Mouse (Mus musculus) adrenal gland, adult 2 months (tissue): ENCODE results near the gene Gpr183. TPM values are rescaled to one million over a fixed set of nuclear protein-coding genes. Genes with fewer than 3 reads are reported as not detected.

Experiments used
- DNase-seq: peaks from one replicate; pipeline ENCODE4 v3.0.0; 2021
- polyA plus RNA-seq: library from polyadenylated mRNA; depleted of rRNA; stranded (reverse); fragments of >200 nt; gene quantifications from 2 replicates; pipeline ENCODE4 v1.2.3, GENCODE M21; 2012
- total RNA-seq, 2 experiments: library from RNA; stranded (reverse); gene quantifications; 2 replicates each; pipeline ENCODE4 v1.2.3; 2021

Gene Gpr183
- total and polyA plus RNA-seq, 3 experiments = 0.35 to 1.5 (median 0.62) TPM

DNA sequence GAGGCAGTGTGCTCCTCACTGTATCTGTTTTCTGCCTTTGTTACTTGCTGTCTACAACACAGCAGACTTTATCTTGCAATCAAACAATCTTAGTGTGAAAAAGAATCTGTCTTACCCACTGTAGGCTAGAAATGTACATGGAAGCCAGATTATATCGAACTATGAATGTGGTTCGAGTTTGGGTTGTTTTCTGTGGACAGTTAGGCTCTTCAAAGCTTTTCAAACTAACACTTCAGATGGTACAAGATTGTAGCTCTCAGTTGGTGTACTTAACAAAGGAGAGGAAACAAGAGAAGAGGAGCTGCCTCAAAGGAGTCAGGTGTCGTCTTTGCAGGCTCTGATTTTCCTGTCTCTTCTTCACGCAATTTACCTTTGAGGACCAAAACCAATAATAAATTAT lies 22.7 kb upstream of the Gpr183 start:
- no peak for DNase-seq

DNA sequence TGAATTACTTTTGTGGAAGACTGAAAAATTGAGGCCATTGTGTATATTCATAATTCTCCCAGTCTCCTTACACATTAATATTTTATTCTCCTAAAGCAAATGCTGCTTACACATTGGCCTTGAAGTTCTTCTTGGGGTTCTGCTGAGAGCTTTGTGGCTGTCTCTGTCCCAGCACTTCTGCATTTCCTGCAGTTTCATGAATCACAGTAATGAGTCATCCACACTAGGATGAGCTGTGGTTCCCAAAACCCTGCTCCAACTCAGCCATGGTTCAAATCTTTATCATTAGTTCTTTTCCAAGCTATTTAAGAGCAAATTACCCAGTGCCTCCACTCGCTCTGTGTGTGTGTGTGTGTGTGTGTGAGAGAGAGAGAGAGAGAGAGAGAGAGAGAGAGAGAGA lies 22.3 kb upstream of the Gpr183 start:
- peak; percentile 29 for DNase-seq

DNA sequence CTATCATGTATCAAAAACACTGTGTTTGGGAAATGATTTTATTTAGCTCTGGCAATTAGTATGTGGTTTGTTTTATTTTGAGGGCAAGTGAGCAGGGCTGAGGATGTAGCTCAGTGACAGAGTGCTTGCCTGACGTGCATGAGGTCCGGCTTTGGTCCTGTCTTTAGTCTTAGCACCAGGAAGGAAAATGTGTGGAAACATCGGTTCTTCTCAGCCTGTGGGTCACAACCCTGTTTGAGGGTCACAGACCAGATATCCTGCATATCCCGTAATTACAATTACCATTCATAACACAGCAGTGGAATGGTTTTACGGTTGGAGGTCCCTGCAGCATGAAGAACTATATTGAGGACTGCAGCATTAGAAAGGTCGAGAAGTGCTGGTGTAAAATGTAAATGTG lies 21.0 kb upstream of the Gpr183 start:
- no peak for DNase-seq

DNA sequence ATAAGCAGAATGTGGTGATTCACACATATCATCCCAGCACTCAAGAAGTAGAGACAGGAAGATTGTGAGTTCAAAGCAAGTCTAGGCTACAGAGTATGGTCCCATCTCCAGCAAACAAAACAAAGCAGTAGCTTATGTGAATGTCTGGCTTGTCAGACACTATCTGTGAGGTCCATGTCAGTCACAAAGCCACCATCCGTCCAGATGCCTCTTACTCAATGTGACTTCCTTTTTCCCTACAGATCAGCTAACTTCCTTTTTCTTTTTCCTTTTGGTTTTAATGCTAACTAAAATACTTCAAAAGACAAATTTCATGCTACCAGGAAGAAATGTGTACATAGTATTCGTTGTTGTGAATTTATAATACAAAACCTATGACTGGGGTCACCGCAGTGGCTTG lies 20.5 kb upstream of the Gpr183 start:
- DNase-seq = no peak

DNA sequence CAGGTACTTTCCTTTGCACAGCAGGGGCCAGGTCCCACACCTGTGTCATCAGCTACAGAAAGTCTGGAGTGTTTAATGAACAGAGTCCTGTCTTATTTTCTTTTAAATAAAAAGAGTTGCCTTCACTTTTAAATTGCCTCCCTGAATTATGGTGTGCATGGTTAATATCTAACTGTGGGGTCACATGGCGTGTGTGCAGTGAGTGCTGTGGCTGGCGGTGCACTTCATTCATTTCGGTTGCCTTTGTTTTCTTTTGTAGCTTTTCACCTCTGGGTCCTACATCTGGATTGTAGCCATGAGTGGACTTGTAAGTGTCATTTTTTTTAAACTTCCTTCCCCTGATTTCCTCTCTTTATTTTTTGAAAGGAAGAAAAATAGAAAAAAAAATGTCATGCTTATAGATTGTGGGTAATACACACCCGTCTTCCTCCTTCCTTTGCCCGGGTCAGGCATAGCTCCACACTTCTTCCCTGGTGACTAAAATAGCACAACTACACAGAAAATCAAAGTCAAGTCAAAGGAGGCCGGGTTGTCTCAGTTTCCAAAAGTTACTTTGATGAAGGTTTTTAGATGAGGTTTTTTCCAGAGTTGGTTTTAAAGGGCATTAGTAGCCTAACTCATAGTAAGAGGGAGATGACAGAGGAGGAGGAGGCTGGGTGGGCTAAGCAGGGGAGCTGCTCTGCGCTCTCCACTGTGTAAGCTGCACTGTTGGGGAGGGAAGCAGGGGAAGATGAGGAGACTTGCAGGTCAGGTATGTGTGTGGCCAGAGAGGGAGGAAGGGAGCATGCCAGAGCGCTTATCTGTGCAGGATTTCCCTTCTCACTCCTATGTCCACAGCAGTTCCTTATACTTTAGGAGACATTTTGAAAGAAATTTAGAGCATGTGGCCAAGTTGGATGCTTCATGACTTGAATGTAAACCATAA lies 18.3 kb upstream of the Gpr183 start:
- no peak for DNase-seq

DNA sequence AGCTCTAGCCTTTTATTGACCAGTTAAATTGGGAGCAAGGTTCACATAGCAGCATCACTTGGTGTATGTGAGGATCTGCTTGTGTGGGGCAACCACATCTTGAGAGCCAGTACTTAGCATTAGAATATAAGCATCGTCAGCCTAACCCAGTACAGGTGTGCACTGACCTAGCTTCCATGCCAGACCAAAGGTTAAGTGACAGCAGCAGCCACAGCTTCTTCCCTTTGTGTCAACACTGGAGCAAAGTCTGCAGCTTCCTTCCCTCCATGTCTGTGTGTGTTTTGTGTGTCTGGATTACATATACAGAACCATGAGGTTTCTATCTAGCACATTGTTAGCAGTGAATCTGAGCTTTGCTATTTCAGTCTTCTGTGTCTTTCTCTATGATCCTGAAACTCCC lies 16.5 kb upstream of the Gpr183 start:
- no peak for DNase-seq

DNA sequence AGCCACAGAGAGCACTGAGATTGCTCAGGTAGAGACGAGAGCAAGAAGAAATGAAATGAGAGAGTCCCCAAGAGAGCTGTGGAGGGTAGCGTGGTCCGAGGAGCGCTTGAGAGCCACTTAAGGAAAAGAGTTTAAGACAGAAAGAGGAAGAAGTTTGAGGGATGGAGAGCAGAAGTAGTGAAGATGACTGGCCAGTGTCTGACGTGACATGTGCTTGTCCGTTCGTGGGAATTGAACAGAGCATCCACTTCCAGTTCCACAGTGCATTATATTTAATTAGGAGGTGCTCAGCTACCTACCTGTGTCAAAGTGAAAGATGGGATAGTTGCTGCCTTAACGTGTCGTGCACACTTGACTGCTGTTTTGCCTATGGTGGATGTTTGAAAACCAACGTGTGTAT lies 8.1 kb upstream of the Gpr183 start:
- no peak for DNase-seq

DNA sequence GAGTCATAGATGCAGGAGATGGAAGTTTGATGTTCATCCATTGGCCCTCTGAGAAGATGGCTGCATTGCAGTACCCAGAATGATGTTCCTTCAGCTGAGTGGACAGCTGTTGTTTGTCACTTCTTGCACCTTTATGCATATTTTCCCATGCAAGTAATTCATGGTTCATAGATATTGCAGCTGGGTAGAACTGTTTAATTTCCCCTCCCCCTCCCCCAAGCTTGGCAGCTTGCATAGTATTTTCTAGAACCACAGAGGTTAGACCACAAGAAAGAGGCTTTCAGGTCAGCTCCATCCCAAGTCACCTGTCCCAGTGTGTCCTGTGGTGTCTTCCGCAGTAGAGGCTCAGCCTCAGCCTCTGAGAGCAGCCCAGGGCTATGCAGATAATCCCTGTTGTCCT lies 5.4 kb upstream of the Gpr183 start:
- no peak for DNase-seq

DNA sequence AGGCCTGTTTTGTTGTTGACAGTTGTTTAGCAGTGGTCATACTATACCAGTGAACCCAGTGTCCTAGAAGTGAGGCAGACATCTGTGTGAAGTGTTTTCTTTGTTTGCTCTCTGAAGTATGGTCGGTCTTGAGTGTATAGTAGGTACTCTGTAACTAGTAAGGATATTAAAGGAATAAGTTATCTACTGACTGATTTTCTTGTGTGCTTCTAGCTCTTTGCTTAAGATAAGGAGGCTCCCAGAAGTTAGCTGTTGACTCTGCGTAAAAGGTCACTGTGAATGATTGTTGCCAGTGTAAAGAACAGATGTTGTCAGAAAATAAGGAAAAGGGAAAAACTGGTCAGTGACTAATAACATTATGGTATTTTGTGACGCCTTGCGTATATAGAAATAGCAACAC lies 2.1 kb upstream of the Gpr183 start:
- DNase-seq = no peak

DNA sequence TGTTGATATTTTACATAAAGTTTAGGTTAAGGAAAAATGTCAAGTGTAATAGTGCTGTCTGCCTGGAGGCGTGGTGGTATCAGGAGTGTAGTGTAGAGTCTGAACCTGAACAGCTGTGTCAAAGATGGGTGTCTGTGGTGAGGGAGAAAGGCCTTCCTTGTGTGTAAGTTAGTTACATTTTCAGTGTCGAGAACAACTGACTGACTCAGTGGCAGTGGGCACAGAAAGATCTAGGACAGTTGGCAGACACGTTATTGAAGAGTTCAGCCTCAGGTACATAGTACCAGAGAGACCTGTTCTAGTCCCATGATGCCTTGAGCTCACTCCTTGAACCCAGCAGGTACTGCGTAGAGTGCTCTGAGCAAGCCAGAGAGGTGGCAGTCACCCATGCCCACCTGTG lies 466 bp upstream of the Gpr183 start:
- DNase-seq = no peak

DNA sequence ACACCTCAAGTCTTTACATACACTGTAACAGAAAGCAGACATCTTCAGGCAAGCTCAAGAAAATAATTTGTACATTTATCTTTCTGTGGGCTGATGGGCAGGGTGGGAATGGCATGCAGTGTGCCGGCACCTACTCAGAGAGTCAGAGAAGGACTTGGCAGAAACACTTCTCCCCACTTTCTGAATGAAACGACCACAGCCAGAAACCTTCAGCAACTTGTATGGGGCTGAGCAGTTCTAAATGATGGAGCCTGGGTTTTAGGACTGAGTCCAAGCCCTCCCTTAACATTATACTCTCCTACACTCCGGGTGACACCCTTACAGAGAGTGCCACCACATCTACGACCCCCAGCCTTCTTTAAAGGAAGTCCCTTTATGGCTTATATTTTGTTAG lies 1.1 kb downstream of the Gpr183 start:
- no peak for DNase-seq

DNA sequence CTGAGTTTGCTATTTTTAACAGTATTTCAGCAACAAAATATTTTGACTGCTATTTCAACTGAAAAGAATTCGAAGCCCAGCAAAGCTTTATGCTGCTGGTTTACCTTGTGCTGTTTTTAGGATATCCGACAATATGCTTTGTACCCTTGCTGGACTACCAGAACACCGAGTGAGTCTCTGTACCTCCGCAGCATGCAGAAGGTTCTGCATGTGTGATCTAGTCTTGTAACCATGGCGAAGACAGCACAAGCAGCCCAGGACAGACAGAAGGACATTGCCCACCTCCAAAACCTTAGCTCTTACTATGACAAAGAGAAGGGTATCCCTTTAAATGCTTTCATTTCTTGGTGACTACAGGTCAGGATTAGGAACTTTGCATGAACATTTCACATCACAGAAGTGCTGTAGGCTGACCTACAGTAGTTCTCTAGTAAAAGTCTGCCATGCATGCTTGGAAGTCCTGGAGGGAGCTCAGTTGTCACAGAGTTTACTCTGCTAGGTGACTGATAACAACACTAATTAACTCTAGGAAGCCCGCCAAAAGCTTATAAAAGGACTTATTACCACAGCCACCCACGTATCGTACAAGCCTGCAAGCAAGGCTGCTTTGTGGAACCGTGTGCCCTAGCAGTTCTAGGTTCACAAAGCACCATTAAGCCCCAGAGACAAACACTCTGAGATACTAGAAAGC lies 1.6 kb downstream of the Gpr183 start:
- DNase-seq = no peak

DNA sequence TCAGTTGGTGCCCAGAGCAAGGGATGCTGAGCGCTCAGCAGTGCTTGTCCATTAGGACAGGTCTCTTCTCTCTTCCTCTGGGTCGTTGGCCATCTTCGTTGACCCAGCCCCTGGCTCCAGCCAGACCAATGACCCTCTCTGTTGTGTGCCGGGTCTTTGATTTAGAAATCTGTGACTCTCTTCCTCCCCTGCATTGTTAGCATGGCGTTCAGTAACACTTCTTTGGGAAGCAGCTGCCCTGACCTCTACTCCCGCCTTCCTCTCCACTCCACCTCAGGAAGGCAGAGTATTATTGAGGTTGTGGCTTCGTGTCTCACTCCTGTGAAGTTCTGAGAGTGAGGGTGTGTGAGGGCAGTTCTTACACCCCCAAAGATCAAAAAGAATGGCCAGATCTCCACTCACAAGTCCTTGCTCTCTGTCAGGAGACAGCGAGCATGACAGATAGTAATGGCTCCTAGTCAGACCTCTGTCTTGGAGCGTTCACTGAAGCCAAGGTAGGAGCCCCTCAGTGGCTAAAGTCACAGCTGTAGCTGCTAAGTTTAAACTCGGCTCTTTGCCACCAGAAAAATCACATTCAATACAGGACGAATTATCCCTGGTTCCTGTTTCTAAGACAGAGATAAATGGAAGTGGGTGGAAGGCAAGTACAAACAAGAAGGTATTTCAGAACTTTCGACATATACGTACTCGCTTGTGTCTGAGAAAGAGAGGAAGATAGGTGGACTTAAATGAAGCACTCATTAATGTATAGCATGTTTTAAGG lies 2.7 kb downstream of the Gpr183 start:
- no peak for DNase-seq

DNA sequence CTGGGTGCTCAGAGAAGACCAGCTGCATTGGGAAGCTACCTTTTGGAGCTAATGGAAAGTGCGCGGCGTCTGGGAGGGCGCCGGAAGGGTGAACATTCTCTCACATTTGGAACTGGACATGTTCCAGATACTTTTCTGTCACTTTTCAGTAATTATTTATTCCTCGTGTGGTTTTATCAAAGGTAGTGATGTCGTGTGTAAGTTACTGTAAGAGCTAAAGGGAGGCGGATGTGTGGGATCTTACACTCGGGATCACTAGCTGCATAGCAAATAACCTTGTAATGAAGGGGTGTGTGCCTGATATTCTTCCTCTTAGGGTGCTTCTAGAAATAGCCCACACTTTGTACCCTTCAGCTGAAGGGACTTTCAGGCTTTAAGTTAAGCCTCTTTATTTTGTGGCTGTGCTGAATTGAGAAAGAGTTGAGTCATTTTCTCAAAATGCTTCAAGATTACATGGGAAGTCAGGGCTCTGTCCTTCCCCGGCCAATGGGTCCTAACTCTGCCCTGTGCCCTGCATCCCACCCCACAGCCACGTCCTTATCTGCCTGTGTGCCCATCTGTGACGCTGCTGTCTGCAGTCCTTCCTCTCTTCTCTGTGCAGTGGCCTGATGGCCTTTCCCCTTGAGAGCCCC lies 3.4 kb downstream of the Gpr183 start:
- no peak for DNase-seq

DNA sequence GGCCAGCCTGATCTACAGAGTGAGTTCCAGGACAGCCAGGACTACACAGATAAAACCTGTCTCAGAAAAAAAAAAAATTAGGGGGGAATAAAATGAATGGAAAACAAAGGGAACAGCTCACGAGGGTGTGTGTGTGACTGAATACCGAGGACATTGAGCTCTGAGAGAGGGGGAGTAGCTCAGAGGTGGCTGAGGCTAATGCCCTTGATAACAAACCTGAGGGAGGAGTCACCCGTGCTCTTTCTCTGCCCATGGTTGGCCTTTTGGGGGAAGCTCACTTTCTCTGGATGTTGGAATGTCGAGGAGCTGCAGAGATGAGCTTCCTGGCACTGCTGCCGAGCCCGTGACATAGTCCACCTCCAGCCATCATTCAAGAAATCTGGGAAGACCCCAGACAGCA lies 4.0 kb downstream of the Gpr183 start:
- no peak for DNase-seq

DNA sequence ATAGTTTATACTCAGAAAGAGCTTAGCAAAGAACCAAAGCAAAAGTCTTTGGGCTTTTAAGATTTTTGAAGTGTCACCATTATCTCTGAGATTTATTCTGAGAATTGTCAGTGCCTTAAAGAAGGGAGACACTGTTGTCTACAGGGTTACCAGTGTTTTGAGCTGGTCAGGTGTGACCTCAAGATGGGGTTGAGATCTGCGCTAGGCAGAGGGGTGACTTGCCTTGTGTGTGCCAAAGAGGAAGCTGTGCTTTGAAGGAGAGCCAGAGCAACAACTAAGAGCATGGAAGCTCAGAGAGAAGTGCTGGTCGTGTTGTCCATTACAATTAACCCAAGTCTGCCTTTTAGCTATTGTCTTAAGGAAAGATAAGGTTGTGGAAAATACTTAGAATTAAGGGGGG lies 4.5 kb downstream of the Gpr183 start:
- DNase-seq = no peak

DNA sequence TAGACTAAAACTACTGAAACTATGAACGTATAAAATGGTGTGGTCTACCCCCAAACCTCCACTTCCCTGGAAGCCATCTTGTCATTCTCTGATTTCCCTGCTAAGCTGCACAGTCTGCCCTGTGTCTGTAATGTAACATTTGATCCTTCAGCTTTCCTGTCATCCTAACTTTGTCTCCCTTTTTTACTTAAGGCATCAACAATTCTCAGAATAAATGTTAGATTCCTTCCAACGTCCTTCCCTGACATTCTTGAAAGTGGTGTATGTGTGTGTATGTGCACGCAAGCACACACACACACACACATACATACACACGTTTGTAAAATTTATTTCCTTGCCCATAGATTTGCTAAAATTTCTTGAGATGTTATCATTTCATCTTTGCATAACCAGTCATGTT lies 5.0 kb downstream of the Gpr183 start:
- DNase-seq = no peak

DNA sequence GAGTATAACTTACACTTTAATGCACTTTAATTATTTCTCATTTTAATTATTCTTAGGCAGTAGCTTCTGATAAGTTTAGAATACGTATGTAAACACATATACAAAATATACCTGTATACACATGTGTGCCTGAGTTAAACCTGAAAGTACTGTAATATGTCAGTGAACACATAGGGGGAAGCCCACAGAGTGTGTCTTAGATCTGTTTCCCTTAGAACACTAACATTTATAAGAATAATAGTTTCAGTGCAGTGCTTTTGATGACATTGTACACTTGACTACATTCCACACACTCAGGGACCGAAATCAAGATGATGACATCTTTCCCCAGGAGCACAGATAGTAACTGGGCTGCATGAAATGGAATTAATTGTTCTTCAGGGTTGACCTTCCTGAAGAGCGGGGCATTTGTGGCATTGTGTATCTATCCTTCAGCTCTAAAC lies 5.4 kb downstream of the Gpr183 start:
- no peak for DNase-seq

DNA sequence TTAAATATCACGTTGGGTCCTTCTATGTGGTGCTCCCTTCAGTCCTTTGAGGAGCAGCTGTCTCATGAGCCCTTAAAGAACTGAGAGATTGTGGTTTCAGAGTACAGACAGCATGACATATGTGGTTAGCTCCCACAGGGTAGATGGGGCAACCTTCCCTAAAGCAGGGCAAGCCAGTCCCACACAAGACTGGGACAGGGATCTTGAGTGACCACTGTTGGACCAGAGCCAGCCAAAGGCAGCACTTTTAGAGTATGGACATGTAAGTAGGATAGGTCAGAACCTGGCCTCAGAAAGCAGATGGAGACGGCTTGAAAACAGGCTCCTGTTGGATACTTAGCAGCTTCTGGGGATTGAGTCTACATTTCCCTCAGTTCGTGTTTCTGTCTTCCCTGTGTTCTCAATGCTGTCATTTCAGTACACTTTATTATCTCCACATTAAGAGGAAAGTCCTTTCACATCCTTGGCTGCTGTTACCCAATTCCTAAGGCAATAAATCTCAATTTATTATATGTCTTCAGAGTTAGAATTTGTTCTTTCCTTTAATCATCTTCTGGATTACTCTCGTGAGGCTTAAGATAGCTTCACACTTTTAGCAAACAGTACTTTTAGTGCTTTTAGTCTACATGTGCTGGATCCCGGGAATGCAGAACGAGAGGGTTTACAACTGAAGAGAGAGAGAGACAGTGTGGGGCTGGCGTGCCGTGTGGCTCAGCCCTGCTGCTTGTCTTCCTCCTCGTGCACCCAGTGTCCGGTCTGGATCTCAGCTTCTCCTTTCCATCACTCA lies 6.1 kb downstream of the Gpr183 start:
- DNase-seq = no peak

DNA sequence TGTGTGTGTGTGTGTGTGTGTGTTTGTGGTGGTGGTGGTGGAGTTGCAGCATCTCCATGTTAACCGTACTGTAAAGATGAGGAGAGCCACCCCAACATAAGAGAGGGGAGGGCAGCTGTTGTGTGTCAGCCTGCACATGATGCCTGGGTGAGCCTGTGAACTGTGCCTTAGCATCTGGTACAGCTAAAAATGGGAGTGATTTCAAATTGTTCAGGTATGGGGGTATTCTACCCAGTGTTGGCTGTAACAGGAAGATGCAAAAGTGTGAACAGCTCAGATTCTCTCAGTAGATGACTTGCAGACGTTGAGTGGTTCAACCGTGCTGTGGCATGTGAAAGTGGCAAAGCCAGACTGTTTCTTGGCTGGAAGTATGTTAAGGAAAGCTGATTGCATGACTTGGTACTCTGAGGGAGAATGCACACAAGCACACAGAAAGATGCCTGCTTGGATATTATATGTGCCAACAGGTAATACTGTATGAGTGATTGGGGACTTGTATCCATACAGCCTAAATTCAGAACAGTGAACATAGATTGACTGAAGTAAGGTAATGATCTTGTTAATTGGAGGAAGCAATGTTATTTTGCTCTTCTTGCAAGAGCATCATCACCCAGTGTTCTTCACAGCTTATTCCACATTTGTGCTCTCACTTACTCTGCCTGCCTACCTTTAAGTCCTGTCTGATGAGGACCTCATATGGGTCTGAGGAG lies 6.8 kb downstream of the Gpr183 start:
- no peak for DNase-seq
